Mouse (Mus musculus) left cerebral cortex, adult 9 months (tissue): ENCODE measurements at regions not wholly inside any gene's neighbourhood (a gene's known extent, or its start where the extent isn't known, plus 50 kb on each side); places are given as distances from the start of the nearest gene placed in this dataset.
A peak's percentile ranks its signal among the peaks of the same experiment; 100 is the strongest.
"Not testable (repeated sequence)": the region's sequence is repeated elsewhere in the genome, so short reads cannot be mapped to it uniquely, and the experiment has no call there.

Experiments used
- DNase-seq, 2 experiments: peaks; one replicate each; pipeline ENCODE4 v3.0.0; 2022; ENCODE audit warnings: low spot score in 2 of 2

DNA sequence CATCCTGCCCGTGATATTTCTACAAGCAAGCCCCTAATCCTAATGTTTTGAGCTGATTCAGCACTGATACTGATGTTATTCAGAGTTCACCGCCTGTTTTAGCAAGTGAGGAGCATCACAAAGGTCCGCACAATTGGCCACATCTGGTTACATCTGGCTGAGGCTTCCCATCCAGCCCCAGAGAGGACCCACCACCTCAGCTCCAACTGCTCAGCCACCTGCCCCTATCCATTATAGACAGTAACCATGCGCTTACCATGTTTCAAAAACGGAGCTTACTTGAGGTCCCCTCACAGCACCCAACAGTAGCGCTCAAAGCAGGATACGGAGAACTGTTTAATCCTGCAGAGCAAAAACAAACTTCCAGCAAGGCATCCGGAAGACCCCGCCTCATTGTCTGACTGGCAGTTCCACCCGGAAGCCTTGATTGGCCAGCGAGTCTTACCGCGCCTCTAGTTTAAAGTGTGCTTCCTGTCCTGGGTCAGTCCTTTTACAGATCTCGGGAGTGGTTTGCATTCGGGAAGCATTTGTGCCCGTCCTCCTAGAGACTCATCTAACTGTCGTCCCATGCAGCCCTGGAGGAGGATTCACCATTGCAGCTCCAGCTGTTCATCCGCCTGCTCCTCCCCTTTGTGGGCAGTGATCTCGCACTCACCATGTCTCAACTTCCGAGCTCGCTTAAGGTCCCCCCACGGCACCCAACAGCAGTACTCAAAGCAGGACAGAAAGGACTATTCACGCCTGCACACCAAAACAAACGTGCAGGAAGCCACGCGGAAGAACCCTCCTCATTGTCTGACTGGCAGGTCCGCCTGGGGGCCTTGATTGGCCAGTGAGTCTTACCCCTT lies 69.9 kb upstream of the Zfp825 start:
- DNase-seq = peak; percentile 67 to 80

DNA sequence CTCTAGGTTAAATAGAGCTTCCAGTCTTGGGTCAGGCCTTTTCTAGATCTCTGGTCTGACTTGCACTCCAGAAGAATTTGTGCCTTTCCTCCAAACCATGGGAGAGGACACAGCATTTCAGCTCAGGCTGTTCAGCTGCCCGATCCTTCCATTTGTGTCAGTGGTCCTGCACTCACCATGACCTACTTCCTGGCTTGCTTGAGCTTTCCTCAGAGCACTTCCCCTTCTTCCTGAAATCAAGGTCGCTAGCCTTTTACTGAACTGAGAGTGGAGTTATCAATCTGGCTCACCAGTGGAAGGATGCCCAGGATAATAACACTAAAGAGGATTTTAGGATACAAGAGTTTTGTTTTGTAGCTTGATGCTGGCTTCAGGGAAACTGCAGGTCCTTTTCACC lies 70.5 kb upstream of the Zfp825 start:
- DNase-seq = not testable (repeated sequence)

DNA sequence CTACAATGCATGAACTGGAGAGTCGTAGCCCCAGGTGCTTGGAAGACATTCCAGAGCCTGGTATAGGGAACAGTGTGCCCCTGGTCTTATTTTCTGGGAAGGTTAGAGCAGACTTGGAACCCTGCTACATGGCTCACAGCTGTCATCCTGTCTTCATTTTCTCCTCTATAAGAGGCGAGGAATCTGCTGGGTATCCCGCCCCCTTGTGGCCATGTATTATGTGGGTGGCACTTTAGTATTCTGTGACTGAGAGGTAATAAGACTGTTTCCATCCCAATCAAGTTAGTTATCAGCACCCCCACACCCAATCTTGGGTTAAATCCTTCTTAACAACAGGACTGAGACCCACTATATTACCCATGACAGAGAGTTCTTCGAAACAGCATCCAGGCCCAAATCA lies 69.4 kb upstream of the Erap1 start:
- not testable (repeated sequence) for DNase-seq
